Mouse (Mus musculus): ENCODE measurements around the gene Chn2.

DNA sequence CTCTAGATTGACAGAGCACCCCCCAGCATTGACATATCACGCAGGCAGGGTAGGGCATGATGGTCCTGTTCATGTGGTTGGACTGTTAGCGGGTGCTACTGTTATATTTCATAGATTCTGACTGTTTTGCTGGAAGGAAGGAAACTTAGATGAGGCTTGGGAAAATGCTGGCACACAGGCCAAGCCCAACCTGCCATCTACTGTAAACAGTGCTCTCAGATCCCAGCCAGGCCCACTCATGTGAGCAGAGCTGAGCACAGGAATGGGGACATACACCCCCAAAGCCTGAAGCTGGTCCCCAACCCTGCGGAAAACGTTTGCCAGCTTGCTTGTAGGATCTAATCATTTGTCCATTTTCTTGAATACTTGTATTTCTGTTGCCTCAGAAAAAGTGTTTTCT, 32.1 kb downstream of the Chn2 start:
- TF ChIP-seq POLR2A (IDR thresholded peaks at IDR 0.05; ENCODE audit: low read depth, low read length) = no peak
- no peak for TF ChIP-seq CTCF (conservative IDR thresholded peaks at IDR 0.05; ENCODE audit: insufficient read depth, insufficient read length, low read depth, low read length)

Data from kidney, adult 2 months (tissue).